ENCODE assay signal across 8 mouse cellular contexts in the genomic region with DNA sequence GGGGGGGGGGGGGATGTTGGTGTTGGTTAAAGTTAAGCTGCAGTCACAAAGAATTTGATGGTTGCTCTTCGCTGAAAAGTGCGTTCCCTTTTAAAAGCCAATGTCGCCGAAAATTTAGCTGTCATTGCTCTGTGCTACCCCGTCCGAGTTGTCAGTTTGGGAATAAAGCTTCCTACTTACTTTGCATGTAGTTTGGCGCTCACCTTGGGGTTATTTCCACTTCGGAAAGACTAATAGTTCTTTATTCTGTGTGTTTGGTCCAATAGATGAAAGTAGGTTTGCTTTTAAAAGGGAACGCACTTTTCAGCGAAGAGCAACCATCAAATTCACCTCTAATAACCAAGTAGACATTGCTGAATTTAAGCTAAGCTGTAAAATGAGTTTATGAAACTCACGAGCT. TPM values are rescaled to one million over a fixed set of nuclear protein-coding genes. Genes with fewer than 3 reads are reported as not detected.
DNase-seq lines count a peak whose midpoint lies in the region; ATAC-seq and TF ChIP-seq lines count a peak whose summit lies in the region.

No protein-coding gene starts in this region.

- TF ChIP-seq CTCF in heart, adult 2 months (IDR thresholded peaks at IDR 0.05): no peak
- TF ChIP-seq CTCF in C2C12 (IDR thresholded peaks at IDR 0.05; ENCODE audit: control insufficient read depth, insufficient read depth, insufficient read length): no peak
- no peak for TF ChIP-seq CTCF in embryonic fibroblast, embryonic 13.5 days (IDR thresholded peaks at IDR 0.05; ENCODE audit: borderline replicate concordance, insufficient read depth, low read length)

- H3K9me3 ChIP-seq in liver, embryonic 11.5 days (ENCODE audit: control insufficient read depth, low read length): no peaks in the 10 kb centered on the region

- H3K36me3 ChIP-seq in heart, adult 2 months (ENCODE audit: control insufficient read depth, insufficient read depth, low read length): no peaks in the 10 kb centered on the region; the same call in 1 of the 2 replicates
- peaks cover 17% of the 10 kb centered on the region for H3K36me3 ChIP-seq in C2C12 (ENCODE audit: control insufficient read depth, insufficient read depth)
- no peaks in the 10 kb centered on the region; the same call in 1 of the 2 replicates for H3K36me3 ChIP-seq in liver, embryonic 11.5 days (ENCODE audit: control insufficient read depth, insufficient read depth, low read length)

- H3K27me3 ChIP-seq in heart, adult 2 months (ENCODE audit: control insufficient read depth, insufficient read depth, low read length): no peaks in the 10 kb centered on the region
- no peaks in the 10 kb centered on the region for H3K27me3 ChIP-seq in C2C12 (ENCODE audit: control insufficient read depth, insufficient read depth, insufficient read length)
- H3K27me3 ChIP-seq in liver, embryonic 11.5 days (replicated peaks; ENCODE audit: control insufficient read depth, insufficient read depth, low read length): no peaks in the 10 kb centered on the region

- TF ChIP-seq POLR2A in heart, adult 2 months (IDR thresholded peaks at IDR 0.05; ENCODE audit: insufficient read depth, low read depth, low read length): no peak
- TF ChIP-seq POLR2A in embryonic fibroblast, embryonic 13.5 days (IDR thresholded peaks at IDR 0.05; ENCODE audit: low read depth, low read length): no peak

- no peak for ATAC-seq in liver, embryonic 11.5 days (replicated peaks; ENCODE audit: low FRiP score)

- no peak for TF ChIP-seq EP300 in heart, adult 2 months (IDR thresholded peaks at IDR 0.05; ENCODE audit: insufficient read depth, low read depth, low read length)

- under 1% methylated on average over 11 of the region's 11 CpGs for WGBS in heart, adult 2 months
- WGBS in liver, embryonic 11.5 days: under 1% methylated on average over 11 of the region's 11 CpGs

- DNase-seq in heart, adult 2 months: no peak
- DNase-seq in heart, postnatal 4 days: no peak
- no peak for DNase-seq in liver, embryonic 11.5 days (ENCODE audit: low spot score)
- no peak for DNase-seq in urinary bladder, adult 2 months (ENCODE audit: low spot score)
- DNase-seq in gastrocnemius, postnatal 10 days: no peak
- DNase-seq in thymus, adult 18-20 months: no peak

- peaks cover 62% of the 10 kb centered on the region for H3K79me3 ChIP-seq in C2C12 (ENCODE audit: low read depth)

- H3ac ChIP-seq in C2C12 (ENCODE audit: control insufficient read depth, insufficient read length, low read depth): peak overlapping the region; percentile 95

- no peaks in the 10 kb centered on the region for H3K79me2 ChIP-seq in heart, adult 2 months (replicated peaks; ENCODE audit: control insufficient read depth, insufficient read depth, low read length)
- peaks cover 65% of the 10 kb centered on the region for H3K79me2 ChIP-seq in C2C12 (ENCODE audit: control insufficient read depth, insufficient read depth)

- H3K4me2 ChIP-seq in liver, embryonic 11.5 days: peak overlapping the region; percentile 81

- H3K9ac ChIP-seq in heart, adult 2 months (ENCODE audit: low read depth, low read length): no peak overlapping the region
- H3K9ac ChIP-seq in liver, embryonic 11.5 days (ENCODE audit: low read depth, low read length): peak overlapping the region; percentile 84

- H3K27ac ChIP-seq in heart, adult 2 months: no peak overlapping the region
- H3K27ac ChIP-seq in embryonic fibroblast, embryonic 13.5 days (ENCODE audit: insufficient read depth, low read length): no peak overlapping the region
- peak overlapping the region; percentile 97; the same call in 1 of the 2 replicates for H3K27ac ChIP-seq in liver, embryonic 11.5 days (ENCODE audit: low read depth, low read length)

- H3K4me3 ChIP-seq in heart, adult 2 months: peak overlapping the region; percentile 81
- peak overlapping the region; percentile 92 for H3K4me3 ChIP-seq in C2C12 (ENCODE audit: insufficient read depth, poor library complexity, severe bottlenecking)
- peak overlapping the region; percentile 95 for H3K4me3 ChIP-seq in embryonic fibroblast, embryonic 13.5 days (ENCODE audit: insufficient read depth, low read length)
- H3K4me3 ChIP-seq in liver, embryonic 11.5 days (ENCODE audit: low read depth, low read length): peak overlapping the region; percentile 73

- no peaks in the 10 kb centered on the region; the same call in 1 of the 2 replicates for H3K4me1 ChIP-seq in heart, adult 2 months (ENCODE audit: control insufficient read depth, insufficient read depth, low read length)
- peaks cover 2% of the 10 kb centered on the region for H3K4me1 ChIP-seq in embryonic fibroblast, embryonic 13.5 days (ENCODE audit: control insufficient read depth, insufficient read depth, low read length)
- H3K4me1 ChIP-seq in liver, embryonic 11.5 days (replicated peaks; ENCODE audit: control insufficient read depth, insufficient read depth, low read length): peaks cover 27% of the 10 kb centered on the region

- intact Hi-C loops in heart, adult 2 months (cut with DNase I): loop anchor here (5.0 to 10.0 kb wide), 2 partner anchors 110 to 1292 kb away; partner anchors contain the start of gene Rpp30

TF ChIP-seq in C2C12, 6 proteins besides CTCF, POLR2A, EP300 and RAD21:
- TF ChIP-seq MYOG (IDR thresholded peaks at IDR 0.05; ENCODE audit: control insufficient read depth, extremely low read depth, insufficient read length): no peak
- TF ChIP-seq FOSL1 (IDR thresholded peaks at IDR 0.05; ENCODE audit: insufficient read depth, low read length, poor library complexity, severe bottlenecking): no peak
- no peak for TF ChIP-seq MAX (IDR thresholded peaks at IDR 0.05)
- TF ChIP-seq USF1 (IDR thresholded peaks at IDR 0.05; ENCODE audit: low read depth): no peak
- TF ChIP-seq MYOD1 (IDR thresholded peaks at IDR 0.05; ENCODE audit: control insufficient read depth, insufficient read length, low read depth): no peak
- no peak for TF ChIP-seq CEBPB (IDR thresholded peaks at IDR 0.05; ENCODE audit: low read depth)

RNA-seq across cellular contexts. Expression of gene Kif11, which starts 0.6 kb away (rescaled TPM):
- total RNA-seq in heart, adult 2 months (2021): under 1 TPM; 0.34 to 0.66 TPM
- 0.20 and 0.35 TPM in 2 replicates for polyA plus RNA-seq in heart, adult 2 months (2012; rRNA removed)
- total RNA-seq in heart, postnatal 4 days (2021): 10 to 100 TPM; 36.8 to 41.7 TPM
- polyA plus RNA-seq in C2C12 (2012; fragmentation: generic; extraction: Trizol): 10.5 TPM
- 31.8 and 48.6 TPM in 2 replicates for polyA plus RNA-seq in embryonic fibroblast, embryonic 13.5 days (2011; ENCODE audit: insufficient read length, low read depth, missing spikeins)
- 77.0 and 85.7 TPM in 2 replicates for polyA plus RNA-seq in liver, embryonic 11.5 days (2014; fragmentation: Nextera tagmentation; extraction: Ambion mirVana)
- polyA plus RNA-seq in urinary bladder, adult 2 months (2012; rRNA removed): 1.6 and 1.7 TPM in 2 replicates
- 10 to 100 TPM in 1 of 2 experiments, 1 to 10 TPM in 1; 8.4 to 10.2 TPM for total RNA-seq in gastrocnemius, postnatal 10 days (2021)

RNA-seq across cellular contexts. Expression of gene Ide, which starts 39.2 kb away (rescaled TPM):
- 10 to 100 TPM; 52.2 to 99.8 TPM for total RNA-seq in heart, adult 2 months (2021)
- 24.0 and 50.6 TPM in 2 replicates for polyA plus RNA-seq in heart, adult 2 months (2012; rRNA removed)
- total RNA-seq in heart, postnatal 4 days (2021): 100 to 1,000 TPM; 102 to 106 TPM
- polyA plus RNA-seq in C2C12 (2012; fragmentation: generic; extraction: Trizol): 13.4 TPM
- 59.2 and 62.2 TPM in 2 replicates for polyA plus RNA-seq in embryonic fibroblast, embryonic 13.5 days (2011; ENCODE audit: insufficient read length, low read depth, missing spikeins)
- polyA plus RNA-seq in liver, embryonic 11.5 days (2014; fragmentation: Nextera tagmentation; extraction: Ambion mirVana): 64.2 and 80.4 TPM in 2 replicates
- 27.9 and 28.5 TPM in 2 replicates for polyA plus RNA-seq in urinary bladder, adult 2 months (2012; rRNA removed)
- 100 to 1,000 TPM in 1 of 2 experiments, 10 to 100 TPM in 1; 83.0 to 129 TPM for total RNA-seq in gastrocnemius, postnatal 10 days (2021)

RNA-seq across cellular contexts. Expression of gene Hhex, which starts 57.8 kb away (rescaled TPM):
- total RNA-seq in heart, adult 2 months (2021): 1 to 10 TPM; 2.2 to 4.2 TPM
- polyA plus RNA-seq in heart, adult 2 months (2012; rRNA removed): 2.0 and 2.3 TPM in 2 replicates
- 1 to 10 TPM; 7.3 to 9.1 TPM for total RNA-seq in heart, postnatal 4 days (2021)
- polyA plus RNA-seq in C2C12 (2012; fragmentation: generic; extraction: Trizol): 0.74 TPM
- polyA plus RNA-seq in embryonic fibroblast, embryonic 13.5 days (2011; ENCODE audit: insufficient read length, low read depth, missing spikeins): 0.84 TPM in 1 of 2 replicates, not detected in the other
- polyA plus RNA-seq in liver, embryonic 11.5 days (2014; fragmentation: Nextera tagmentation; extraction: Ambion mirVana): 46.6 and 47.6 TPM in 2 replicates
- polyA plus RNA-seq in urinary bladder, adult 2 months (2012; rRNA removed): 4.7 and 5.3 TPM in 2 replicates
- total RNA-seq in gastrocnemius, postnatal 10 days (2021): 1 to 10 TPM; 3.5 to 5.7 TPM
